Mouse (Mus musculus): Measurements from ENCODE around the gene Fam209. TPM values are rescaled to one million over a fixed set of nuclear protein-coding genes. Genes with fewer than 3 reads are reported as not detected.

Fam209 gene
- total RNA-seq, 2 experiments from 2014 or later: not detected

Other genes with a start within 250 kb of the Fam209 start
- not detected for gene Mc3r, start 224.0 kb upstream of the Fam209 start, total RNA-seq (2021)
- gene Fam210b, start 127.0 kb upstream of the Fam209 start, total RNA-seq (2021): 1 to 10 TPM; 5.5 to 5.9 TPM
- gene Aurka, start 102.0 kb upstream of the Fam209 start, total RNA-seq (2021): under 1 TPM; 0.55 to 0.93 TPM
- gene Cstf1, start 101.8 kb upstream of the Fam209 start, total RNA-seq (2021): 10 to 100 TPM; 14.2 to 19.4 TPM
- under 1 TPM; 0.27 to 0.28 TPM for gene Cass4, start 78.7 kb upstream of the Fam209 start, total RNA-seq (2021)
- 10 to 100 TPM; 30.6 to 32.7 TPM for gene Rtf2, start 32.0 kb upstream of the Fam209 start, total RNA-seq (2021)
- gene Gcnt7, start 13.9 kb upstream of the Fam209 start, total RNA-seq (2021): not detected
- not detected for gene Tfap2c, start 77.1 kb downstream of the Fam209 start, total RNA-seq (2021)

Data from heart, adult 18-20 months (tissue).